Mouse (Mus musculus): ENCODE measurements around the gene Lyl1.
A peak's percentile ranks its signal among the peaks of the same experiment; 100 is the strongest.

Gene Lyl1

DNA sequence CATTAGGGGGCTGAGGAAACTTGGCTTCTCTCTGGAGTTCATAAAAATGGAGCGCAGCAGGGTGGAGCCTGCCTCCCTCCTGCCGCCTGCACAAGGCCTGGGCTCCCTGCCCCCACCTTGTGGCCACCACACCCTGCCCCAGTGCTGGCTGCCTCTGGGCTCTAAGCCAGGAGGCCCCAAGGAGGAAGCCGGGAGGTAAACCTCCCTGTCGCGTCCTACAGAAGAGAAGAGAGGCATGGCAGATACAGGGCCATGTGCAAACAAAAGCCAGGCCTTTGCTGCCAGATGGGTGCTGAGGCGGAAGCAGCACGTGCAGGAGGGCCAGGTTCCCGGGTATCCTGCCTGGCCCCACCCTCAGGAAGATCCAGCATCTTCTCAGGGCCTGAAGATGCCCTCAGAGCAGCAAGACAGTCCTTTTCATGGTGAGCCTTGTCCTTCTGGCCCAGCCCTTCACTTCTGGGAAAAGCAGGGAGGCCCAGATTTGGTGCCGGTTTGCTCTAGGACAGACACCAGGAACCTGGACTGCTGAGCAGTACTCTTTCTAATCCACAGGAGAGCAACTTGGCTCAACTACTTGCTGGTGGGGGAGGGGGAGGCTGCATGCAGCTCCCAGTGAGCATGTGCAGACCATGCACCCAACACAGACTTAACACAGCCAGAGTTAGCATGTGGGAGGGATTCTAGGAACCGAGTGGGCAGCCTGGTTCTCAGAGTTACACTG is 21.8 kb downstream of the Lyl1 start, which contains the start of gene G430095P16Rik:
G430095P16Rik (plus strand) TSS at position 158 of the 721 bp plus-strand sequence.
- DNase-seq (ENCODE audit: low spot score), result peak; percentile 80

DNA sequence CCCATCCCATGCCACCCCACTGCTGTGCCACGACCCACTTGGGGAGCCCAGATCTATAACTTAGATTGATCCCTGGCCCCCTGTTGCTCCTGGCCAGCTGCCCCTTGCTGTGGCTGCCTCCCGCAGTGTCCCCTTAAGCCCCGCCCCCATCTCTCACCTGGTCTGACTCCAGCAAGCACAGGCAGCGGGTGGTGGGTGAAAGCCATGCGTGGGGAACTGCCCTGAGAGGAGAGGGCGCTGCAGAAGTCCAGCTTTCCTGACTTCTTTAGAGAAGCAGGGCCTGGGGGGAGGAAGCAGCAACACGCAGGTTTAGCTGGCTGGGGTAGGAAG is 22.3 kb downstream of the Lyl1 start:
- DNase-seq (ENCODE audit: low spot score), result no peak

DNA sequence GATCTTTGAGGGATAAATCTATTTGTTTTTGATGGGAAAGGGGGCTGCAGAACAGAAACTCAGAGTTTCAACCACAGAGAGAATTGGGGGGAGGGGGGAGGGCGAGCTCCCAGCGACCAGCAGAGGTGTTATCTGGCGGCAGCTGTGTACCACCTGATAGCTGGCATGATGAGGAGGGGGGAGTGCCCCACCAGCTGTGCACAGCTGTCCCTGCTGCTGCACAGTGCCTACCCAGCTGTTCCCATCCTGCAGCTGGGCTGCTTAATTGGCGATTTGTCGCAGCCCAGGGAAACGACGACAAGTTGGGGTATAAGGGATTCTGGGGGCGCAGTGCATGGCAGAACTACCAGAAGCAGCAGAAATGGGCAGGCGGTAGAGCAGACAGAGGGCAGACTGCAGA is 23.4 kb downstream of the Lyl1 start:
- no peak for DNase-seq (ENCODE audit: low spot score)

DNA sequence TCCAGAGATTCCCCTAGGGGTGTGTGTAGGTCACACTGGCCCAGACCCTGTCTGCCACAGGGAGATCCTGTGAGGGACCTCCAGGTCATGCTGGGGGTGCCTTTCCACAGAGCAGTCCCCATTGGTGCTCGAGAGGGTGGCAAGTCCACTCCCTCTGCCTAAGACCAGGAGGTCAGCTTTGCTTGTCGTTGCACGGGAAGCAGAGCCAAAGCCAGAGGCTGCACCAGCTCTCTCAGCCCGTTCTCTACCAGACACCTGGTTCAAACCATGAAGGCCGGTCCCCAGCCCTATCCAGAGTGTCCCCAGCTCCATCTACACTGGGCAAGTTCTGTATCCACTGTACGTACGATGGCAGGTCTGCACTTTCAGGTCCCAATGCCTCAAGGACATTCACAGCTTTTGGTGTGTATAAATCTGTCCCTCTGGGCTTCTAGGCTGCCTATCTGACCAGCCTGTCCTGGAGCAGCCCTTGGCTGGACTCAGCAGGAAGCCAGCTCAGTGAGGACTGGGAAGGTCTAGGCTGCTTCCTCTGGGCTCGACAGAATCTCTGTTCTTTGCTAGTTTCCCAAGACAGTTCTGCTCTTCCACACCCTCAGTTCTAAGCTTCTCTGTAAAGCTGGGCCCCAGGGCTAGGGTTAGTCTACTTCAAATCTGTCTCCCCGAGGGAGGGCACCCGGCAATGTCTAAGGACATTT is 24.1 kb downstream of the Lyl1 start:
- no peak for DNase-seq (ENCODE audit: low spot score)

DNA sequence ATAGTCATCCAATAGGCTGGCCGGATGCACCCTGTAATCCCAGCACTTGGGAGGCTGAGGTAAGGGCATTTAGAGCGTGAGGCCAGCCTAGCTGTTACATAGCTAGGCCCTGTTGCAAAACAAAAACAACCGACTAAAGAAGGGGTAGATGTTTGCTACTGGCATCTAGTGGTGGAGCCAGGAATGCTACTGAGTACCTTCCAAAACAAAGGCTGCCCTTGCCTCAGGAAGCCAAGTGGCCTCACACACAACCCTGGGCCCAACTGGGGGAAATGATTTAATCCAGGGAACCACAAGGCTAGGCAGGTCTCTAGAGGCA is 24.6 kb downstream of the Lyl1 start:
- DNase-seq (ENCODE audit: low spot score), result no peak

DNA sequence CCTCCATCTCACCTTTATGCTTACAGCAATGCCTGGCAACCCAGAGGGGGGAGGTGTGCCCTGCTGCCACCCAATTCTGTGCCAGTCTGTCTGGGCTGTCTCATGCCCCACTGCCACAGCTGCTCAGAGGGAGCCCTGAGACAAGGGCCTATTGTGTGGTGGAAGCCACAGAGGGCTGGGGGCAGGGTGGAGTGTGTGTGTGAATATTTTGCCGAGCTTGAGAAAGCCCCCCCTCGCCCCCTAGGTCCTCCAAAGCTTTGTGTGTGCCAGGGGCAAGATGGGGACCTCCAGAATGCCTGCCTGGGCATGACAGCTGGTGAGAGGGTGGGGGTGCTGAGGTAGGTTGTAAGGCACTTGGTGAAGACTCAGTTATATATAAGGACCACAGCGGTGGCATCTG is 27.2 kb downstream of the Lyl1 start:
- DNase-seq (ENCODE audit: low spot score), result no peak

DNA sequence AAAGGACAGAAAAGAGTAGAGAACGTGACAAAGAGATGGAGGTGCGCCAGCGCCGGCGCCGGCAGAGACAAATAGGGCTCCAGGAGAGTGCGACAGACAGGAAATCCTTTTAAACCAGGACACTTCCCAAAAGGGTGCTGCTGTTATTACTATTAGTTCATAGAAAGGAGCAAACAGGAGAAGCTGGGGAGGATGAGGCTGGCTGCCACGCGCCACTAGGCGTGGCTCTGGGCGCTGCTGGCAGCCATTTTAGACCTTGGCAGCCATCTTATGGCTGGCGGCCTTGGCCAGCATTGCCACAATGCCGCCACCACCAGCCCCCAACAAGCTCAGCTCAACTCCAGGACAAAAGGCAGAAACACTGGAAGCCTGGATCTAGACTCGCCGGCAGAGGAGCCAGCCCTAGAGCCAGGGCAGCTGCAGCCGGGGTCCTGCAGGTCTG is 28.7 kb downstream of the Lyl1 start:
- DNase-seq (ENCODE audit: low spot score), result no peak

DNA sequence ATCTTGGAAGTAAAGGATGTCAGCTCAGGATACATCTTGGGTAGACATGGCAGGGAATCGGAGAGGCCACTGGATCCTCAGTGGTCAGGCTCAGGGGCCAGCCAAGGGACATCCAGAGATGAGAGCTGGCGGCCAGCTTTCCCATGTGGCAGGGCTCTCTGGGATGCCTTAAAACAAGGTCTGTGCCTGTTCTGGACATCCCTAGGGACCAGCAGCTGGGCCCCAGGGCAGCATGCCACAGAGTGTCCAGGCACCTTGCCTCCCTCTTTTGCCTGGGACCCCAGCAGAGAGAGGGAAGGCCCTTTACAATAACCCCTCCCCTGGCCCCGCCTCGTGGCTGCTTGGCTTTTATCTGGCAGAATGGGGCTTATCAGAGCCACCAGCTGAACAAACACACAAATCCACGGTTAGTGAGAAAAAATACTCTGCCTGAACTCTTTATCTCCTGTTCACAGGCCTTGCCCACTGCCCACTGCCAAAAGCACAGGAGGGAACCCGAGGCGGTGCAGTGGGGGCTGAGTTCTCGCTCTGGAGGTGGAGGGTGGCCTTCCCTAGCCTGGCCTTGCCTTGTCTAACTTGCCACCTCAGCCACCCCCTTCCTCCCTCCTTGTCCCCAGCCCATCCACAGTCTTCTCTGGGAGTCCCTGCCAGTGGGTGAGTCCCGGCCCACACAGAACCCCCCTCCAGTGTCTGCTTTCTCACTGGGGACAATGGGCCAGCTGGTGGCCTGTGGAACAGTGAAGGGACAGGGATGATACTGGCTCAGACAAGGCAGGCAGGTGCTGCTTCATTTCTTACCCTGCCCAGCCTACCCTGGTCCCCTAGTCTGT is 29.5 kb downstream of the Lyl1 start:
- DNase-seq (ENCODE audit: low spot score), result peak; percentile 77

DNA sequence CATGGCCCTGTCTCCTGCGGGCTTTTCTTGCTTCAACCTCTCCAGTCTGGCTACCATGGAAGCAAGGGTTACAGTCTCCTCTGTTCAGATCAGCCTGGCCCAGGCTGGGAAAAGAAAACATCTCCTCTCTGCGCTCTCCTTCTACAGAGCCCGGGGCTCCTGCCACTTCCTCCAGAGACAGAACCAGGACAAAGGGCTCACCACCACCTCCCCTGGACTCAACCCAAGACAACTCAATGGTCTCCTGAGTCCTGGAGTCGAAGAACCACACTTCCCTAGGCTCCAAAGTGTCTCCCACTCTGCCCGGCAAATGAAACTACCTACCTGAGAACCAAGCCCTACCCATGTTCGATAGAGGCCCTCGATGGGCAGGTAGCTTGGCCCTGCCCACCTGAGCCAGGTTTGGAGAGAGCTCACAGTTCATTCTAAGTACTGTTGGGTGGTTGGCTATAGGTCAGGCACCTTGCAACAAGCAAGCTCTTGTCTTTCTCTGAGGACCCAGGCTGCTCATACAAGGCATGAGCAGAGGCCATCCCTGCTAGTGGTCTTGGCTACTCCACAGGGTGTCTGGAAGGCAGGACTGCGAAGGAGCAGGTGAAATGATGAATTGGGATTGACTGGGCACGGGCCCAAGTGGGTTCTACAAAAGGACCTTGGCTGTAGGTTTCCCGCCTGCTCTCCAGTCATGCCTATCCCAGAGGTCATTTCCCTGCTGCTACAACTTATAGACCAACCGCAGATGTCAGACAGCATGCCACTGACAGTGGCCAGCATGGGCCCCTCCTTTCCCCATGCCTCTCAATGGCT is 30.3 kb downstream of the Lyl1 start:
- DNase-seq (ENCODE audit: low spot score), result no peak

DNA sequence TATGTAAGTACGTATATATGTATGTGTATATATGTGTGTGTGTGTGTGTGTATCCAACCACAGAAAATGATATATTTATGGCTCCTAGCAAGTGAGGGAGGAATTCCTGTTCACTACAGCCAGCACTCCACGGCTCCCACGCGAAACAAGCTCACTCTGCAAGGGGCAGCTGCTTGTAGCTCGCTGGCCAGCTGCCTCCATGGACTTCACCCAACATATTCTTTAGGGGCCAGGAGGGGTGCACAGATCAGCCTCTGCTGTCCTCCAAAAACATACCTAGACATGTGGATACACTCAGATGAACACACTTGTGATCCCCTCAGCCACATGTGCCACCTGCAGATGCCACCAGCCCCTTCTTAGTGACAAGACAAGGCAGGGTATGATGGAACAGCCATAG is 31.3 kb downstream of the Lyl1 start:
- DNase-seq (ENCODE audit: low spot score), result no peak

DNA sequence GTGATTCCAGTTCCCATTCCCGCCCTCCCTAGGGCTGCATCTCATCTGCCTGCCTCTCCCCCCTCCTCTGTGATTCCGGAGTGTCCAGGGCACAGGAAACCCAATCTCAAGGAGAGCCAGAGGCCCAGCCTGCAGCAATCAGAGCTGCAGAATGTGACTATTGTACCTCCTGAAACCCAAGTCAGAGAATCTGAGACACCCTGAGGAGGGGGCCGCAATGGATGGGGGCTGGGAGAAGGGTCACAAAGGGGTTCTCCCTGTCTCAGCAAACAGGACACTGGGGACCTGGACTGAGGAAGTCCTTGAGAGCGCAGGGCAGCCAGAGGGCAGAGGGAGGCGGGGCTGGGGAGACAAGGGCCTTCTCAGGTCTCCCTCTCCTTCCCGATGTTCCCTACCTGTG is 31.7 kb downstream of the Lyl1 start:
- DNase-seq (ENCODE audit: low spot score), result no peak

DNA sequence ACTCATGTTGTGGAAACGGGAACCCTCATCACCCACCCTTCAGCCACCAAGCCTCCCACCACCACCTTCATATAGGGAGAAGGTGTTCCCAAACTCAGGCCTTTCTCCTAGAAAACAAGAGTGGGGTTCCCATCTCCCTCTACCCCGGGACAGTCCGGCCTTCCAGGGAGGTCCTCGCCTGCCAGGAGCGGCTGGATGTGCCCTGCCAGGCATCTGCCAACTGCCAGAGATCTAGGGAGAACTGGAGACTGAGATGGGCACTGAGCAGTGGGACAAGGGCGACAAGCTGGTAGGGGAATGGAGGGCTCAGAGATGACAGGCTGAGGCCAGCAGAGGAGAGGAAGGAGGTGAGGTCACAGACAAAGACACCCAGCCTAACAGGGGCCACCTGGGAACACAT is 32.7 kb downstream of the Lyl1 start:
- DNase-seq (ENCODE audit: low spot score), result no peak

DNA sequence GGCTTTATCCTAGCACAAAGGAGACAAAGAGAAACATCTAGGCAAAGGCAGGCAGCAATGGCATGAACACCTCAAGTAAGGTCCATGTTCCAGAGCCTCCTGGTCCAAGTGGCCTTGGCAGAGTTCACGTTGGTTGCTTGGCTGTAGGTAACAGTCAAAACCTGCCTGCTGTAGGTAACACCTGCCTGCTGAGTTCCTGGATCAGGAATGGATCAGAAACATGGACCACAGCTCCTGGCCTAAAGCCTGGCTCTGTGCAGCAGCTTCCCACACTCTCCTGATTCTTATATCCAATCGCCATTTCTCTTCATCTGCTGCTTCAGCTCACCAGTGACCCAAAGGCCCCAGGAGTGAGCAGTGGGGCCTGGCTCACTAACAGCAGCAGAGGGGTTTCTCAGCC is 33.4 kb downstream of the Lyl1 start:
- DNase-seq (ENCODE audit: low spot score), result no peak

DNA sequence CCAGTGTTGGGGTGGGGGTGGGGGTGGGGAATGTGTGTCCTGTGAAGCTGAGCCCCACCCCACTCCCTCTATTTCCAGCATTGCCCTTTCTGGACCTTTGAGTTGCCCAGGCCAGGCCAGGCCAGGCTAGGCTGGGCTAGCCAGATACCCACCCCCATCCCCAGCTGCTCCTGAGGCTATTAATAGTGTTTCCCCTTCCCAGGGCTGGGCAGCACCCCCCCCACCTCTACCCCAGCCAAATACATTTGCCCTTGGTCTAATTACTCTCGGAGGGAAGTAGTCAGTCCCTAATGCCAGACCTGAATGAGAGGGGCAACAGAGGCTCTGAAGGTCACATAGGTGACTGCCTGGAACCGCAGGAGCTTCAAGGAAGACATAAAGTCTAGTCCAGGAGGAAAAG is 34.3 kb downstream of the Lyl1 start:
- DNase-seq (ENCODE audit: low spot score), result no peak

DNA sequence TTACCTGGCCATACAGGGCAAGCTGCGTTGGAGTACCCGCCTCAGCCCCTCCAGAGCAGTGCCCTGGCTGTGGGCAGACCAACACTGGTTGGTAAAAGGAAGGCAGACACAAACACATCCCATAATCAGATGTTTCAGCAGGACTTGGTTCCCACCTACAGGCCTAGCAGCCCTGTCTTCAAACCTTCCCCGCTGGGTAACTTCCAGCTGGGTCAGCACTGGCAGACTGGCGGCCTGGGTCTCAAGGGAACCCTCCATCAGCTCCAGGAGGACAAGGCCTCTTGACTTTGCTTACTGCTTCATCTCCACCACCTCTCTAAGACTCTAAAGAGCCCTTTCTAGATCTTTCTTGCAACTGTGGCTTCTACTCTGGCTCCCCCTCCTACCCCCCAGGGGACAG is 35.3 kb downstream of the Lyl1 start:
- DNase-seq (ENCODE audit: low spot score), result no peak

DNA sequence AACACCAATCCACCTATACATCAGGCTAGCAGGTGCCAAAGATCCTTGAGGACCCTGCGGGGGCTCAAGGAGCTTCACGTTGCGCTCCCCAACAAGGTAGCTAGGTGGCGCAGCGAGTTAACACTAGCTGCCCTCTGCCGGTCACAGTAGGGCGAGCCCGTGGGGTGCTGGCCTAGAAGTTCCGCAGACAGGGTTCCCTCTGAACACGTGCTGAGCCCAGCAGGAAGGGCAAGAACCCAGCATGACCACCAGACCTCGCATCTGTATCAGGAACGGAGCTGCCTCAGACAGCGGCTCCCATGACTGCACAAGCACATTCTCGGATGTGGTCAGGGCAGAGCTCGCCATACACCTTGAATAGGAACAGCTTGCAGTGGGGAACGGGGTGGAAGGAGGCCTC is 36.4 kb downstream of the Lyl1 start:
- peak; percentile 74 for DNase-seq (ENCODE audit: low spot score)

DNA sequence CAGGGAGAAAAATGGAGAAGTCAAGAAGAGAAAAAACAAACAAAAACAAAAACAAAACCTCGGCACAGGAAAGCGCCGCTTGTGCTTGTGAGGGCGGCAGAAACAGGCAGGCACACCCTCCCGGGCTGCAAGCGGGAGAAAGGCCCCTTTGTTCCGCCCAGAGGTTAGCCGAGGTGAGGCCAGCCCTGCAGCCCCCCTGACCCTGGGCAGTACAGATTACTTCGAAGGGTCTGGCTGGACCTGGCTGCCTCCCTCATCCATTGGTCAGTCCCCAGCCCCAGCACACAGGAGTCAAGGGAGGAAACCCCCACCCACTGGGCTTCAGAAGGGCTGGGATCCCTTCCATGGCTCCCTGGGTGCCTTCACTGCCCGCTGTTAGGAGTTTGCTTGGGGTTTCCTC is 37.0 kb downstream of the Lyl1 start:
- no peak for DNase-seq (ENCODE audit: low spot score)

DNA sequence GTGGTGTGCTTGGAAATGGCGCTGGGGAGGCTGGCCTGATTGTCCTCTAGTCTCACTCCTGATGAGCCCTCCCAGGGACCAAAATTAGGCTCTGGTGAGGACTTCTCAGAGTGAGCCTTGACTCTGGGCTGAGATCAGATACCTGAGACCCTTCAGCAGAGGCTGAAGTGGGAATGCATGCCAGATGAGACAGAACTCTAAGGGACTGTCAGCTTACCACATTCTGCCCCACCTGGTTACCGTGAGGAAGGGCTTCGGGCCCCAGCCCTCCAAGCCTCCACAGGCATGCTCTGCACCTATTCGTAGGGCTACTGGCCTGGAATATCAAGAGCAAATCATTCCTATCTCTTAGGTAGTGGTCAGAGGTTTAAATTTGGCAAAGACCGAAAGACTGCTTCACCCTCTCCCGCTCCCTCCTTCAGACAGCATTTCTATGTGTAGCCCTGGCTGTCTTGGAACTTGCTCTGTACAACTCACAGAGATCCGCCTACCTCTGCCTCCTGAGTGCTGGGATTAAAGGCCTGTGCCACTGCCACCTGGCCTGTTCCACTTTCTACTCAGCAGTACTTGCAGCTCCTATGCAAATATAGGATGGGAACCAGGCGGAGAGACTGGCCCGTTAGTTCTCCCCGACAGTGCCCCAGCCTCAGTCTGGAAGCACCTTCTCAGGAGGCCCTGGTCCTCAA is 37.6 kb downstream of the Lyl1 start:
- no peak for DNase-seq (ENCODE audit: low spot score)

DNA sequence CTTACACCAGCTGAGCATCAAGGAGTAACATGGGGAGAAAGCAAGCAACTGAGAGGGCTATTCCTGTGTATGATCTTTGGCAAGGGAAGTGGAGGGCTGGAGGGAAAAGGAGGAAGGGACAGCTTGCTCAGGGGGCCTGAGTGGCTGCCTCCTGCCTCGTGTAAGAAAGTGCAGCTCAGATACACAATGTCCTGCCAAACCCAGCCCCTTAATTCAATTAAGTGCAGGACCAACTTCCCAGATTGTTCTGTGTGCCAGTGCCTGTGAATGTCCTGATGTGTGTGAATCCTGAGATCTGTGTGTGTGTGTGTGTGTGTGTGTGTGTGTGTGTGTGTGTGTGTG is 38.1 kb downstream of the Lyl1 start:
- DNase-seq (ENCODE audit: low spot score), result no peak

DNA sequence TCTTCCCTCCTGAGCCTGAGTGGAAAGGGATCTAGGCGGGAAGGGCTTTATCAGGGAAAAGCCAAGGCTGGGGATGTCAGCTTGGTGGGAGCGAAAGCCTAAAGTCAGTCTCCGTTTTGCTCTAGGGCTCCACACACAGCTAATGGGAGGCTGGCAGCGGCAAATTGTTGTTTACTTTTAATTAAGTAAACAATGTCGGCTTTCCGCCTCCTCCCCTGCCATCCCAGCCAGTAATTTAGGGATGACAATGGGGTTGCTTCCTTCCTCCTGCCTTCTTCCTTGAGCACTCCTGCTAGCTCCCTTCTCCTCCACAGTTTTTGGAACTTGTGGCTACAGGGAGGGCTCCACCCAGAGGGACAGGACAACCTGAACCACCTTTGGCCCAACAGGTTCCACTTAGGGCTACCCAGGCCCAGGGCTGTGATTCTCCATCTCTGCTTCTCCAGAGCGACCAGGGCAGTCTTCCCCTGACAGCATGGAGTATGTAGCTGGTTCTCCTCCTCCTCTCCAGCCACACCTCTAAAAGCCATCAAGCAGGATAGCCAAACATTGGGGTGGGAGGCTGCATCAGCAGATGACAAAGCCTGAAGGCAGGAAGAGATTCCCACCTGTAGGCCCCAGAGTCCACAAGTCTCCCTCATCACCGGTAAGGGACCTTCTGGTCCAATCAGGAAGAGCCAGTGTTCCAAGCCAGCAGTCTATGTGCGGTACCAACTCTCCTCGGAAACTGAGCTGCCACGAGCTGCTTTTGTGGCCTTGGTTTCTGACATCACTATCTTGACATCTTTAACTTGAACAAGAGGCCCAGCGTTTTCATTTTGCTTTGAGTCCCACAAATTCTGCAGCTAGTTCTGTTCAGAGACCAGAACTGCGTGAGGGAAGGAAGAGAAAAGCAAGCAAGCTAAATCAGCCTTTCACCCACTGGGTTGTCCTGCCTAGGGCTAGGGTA is 39.9 kb downstream of the Lyl1 start:
- DNase-seq (ENCODE audit: low spot score), result no peak

Measured in spleen, adult 12 weeks (tissue).